Mouse (Mus musculus): ENCODE results near the gene Bhlhb9. TPM values are rescaled to one million over a fixed set of nuclear protein-coding genes. Genes with fewer than 3 reads are reported as not detected.

Gene Bhlhb9
- total and polyA plus RNA-seq, 2 experiments from 2014 or later = 69.9 to 109 TPM

- no peak for DNase-seq (ENCODE audit: low spot score)
- H3K9me3 ChIP-seq (ENCODE audit: low read length) = no peaks in the 10 kb centered on the region
- ATAC-seq (ENCODE audit: low FRiP score) = no peak
- 100% methylated on average over 1 of the region's 1 CpGs for WGBS
- H3K27ac ChIP-seq (ENCODE audit: low read depth, low read length) = no peak overlapping the region
- H3K36me3 ChIP-seq (ENCODE audit: insufficient read depth, low read length) = no peaks in the 10 kb centered on the region
- no peak overlapping the region for H3K4me2 ChIP-seq (ENCODE audit: low read depth, low read length, poor library complexity, severe bottlenecking)
- H3K27me3 ChIP-seq (ENCODE audit: insufficient read depth, low read length) = no peaks in the 10 kb centered on the region
- no peak for TF ChIP-seq CTCF (IDR thresholded peaks at IDR 0.05)
- no peak overlapping the region for H3K9ac ChIP-seq (replicated peaks; ENCODE audit: low read length, poor library complexity, severe bottlenecking)
- H3K4me3 ChIP-seq (ENCODE audit: low read depth, low read length) = no peak overlapping the region
- no peaks in the 10 kb centered on the region for H3K4me1 ChIP-seq (ENCODE audit: insufficient read depth, low read length)
Measured at GRCm38 (mm10) chrX:135879626-135880025, 82.2 kb downstream of the Bhlhb9 start.

- H3K4me1 ChIP-seq (ENCODE audit: insufficient read depth, low read length) = no peaks in the 10 kb centered on the region
- H3K9me3 ChIP-seq (ENCODE audit: low read length) = no peaks in the 10 kb centered on the region
- 24% methylated on average over 38 of the region's 41 CpGs for WGBS
- peak overlapping the region; percentile 70 for H3K9ac ChIP-seq (replicated peaks; ENCODE audit: low read length, poor library complexity, severe bottlenecking)
- H3K27me3 ChIP-seq (ENCODE audit: insufficient read depth, low read length) = no peaks in the 10 kb centered on the region
- ATAC-seq (ENCODE audit: low FRiP score) = peak; percentile 97
- peak overlapping the region; percentile 86 for H3K27ac ChIP-seq (ENCODE audit: low read depth, low read length)
- peak; percentile 28 for TF ChIP-seq CTCF (IDR thresholded peaks at IDR 0.05)
- H3K36me3 ChIP-seq (ENCODE audit: insufficient read depth, low read length) = peaks cover 6% of the 10 kb centered on the region; the same call in 1 of the 2 replicates
- H3K4me3 ChIP-seq (ENCODE audit: low read depth, low read length) = peak overlapping the region; percentile 61
- H3K4me2 ChIP-seq (ENCODE audit: low read depth, low read length, poor library complexity, severe bottlenecking) = peak overlapping the region; percentile 47
- peak; percentile 90 for DNase-seq (ENCODE audit: low spot score)
Measured at GRCm38 (mm10) chrX:135885411-135886233, 88.2 kb downstream of the Bhlhb9 start.

DNA sequence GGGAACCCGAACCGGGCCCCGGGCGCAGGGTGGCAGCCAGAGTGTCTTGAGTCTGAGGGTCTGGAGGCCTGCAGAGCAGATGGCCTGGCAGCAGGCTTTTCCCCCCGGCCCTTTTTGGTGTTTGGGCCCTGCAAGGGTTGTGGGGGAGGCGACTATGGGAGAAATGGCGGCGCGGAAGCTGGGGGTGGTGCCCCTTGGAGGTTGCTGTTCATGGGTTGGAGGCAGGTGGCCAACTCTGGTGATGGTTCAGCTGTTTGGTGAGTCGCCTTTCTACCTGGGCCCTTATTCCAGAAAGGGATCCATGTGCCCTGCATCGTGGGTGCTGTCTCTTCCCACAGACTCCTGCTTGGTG, 88.8 kb downstream of the Bhlhb9 start:
- Histone ChIP-seq H3K27me3 (ENCODE audit: insufficient read depth, low read length) (no peaks in the 10 kb centered on the region), H3K4me3 (ENCODE audit: low read depth, low read length) (peak overlapping the region; percentile 61), H3K9ac (replicated peaks; ENCODE audit: low read length, poor library complexity, severe bottlenecking) (peak overlapping the region; percentile 70), H3K9me3 (ENCODE audit: low read length) (no peaks in the 10 kb centered on the region), H3K4me2 (ENCODE audit: low read depth, low read length, poor library complexity, severe bottlenecking) (peak overlapping the region; percentile 47), H3K4me1 (ENCODE audit: insufficient read depth, low read length) (no peaks in the 10 kb centered on the region), H3K36me3 (ENCODE audit: insufficient read depth, low read length) (peaks cover 6% of the 10 kb centered on the region; the same call in 1 of the 2 replicates), H3K27ac (ENCODE audit: low read depth, low read length) (peak overlapping the region; percentile 86)
- ATAC-seq (ENCODE audit: low FRiP score) = peak; percentile 25; the same call in 1 of the 2 replicates
- DNase-seq (ENCODE audit: low spot score) = peak; percentile 4
- TF ChIP-seq CTCF (IDR thresholded peaks at IDR 0.05) = no peak
- WGBS = 23% methylated on average over 10 of the region's 11 CpGs

GRCm38 (mm10) chrX:135916580-135916979, 119.2 kb downstream of the Bhlhb9 start:
- WGBS = 46% methylated on average over 4 of the region's 4 CpGs
- Histone ChIP-seq H3K4me2 (ENCODE audit: low read depth, low read length, poor library complexity, severe bottlenecking) (no peak overlapping the region), H3K9ac (replicated peaks; ENCODE audit: low read length, poor library complexity, severe bottlenecking) (no peak overlapping the region), H3K4me1 (ENCODE audit: insufficient read depth, low read length) (no peaks in the 10 kb centered on the region), H3K27me3 (ENCODE audit: insufficient read depth, low read length) (no peaks in the 10 kb centered on the region), H3K27ac (ENCODE audit: low read depth, low read length) (peak overlapping the region; percentile 68), H3K36me3 (ENCODE audit: insufficient read depth, low read length) (no peaks in the 10 kb centered on the region), H3K9me3 (ENCODE audit: low read length) (no peaks in the 10 kb centered on the region), H3K4me3 (ENCODE audit: low read depth, low read length) (no peak overlapping the region)
- TF ChIP-seq CTCF (IDR thresholded peaks at IDR 0.05) = no peak
- ATAC-seq (ENCODE audit: low FRiP score) = peak; percentile 47; the same call in 1 of the 2 replicates
- DNase-seq (ENCODE audit: low spot score) = no peak

GRCm38 (mm10) chrX:135917116-135917515, 119.7 kb downstream of the Bhlhb9 start:
- 33% methylated on average over 1 of the region's 1 CpGs for WGBS
- H3K27ac ChIP-seq (ENCODE audit: low read depth, low read length) = peak overlapping the region; percentile 38; the same call in 1 of the 2 replicates
- H3K9ac ChIP-seq (replicated peaks; ENCODE audit: low read length, poor library complexity, severe bottlenecking) = no peak overlapping the region
- H3K4me2 ChIP-seq (ENCODE audit: low read depth, low read length, poor library complexity, severe bottlenecking) = no peak overlapping the region
- no peaks in the 10 kb centered on the region for H3K4me1 ChIP-seq (ENCODE audit: insufficient read depth, low read length)
- H3K36me3 ChIP-seq (ENCODE audit: insufficient read depth, low read length) = no peaks in the 10 kb centered on the region
- ATAC-seq (ENCODE audit: low FRiP score) = 0 out of 2 replicates have a peak, but pooled peaks have one; percentile 38
- peak; percentile 52 for DNase-seq (ENCODE audit: low spot score)
- H3K27me3 ChIP-seq (ENCODE audit: insufficient read depth, low read length) = no peaks in the 10 kb centered on the region
- no peak for TF ChIP-seq CTCF (IDR thresholded peaks at IDR 0.05)
- no peak overlapping the region for H3K4me3 ChIP-seq (ENCODE audit: low read depth, low read length)
- H3K9me3 ChIP-seq (ENCODE audit: low read length) = no peaks in the 10 kb centered on the region

GRCm38 (mm10) chrX:135922162-135922561, 124.8 kb downstream of the Bhlhb9 start:
- no peak for TF ChIP-seq CTCF (IDR thresholded peaks at IDR 0.05)
- no peaks in the 10 kb centered on the region for H3K9me3 ChIP-seq (ENCODE audit: low read length)
- WGBS = 54% methylated on average over 7 of the region's 7 CpGs

More at GRCm38 (mm10) chrX:135922162-135922561, 124.8 kb downstream of the Bhlhb9 start:
- Histone ChIP-seq H3K27me3 (ENCODE audit: insufficient read depth, low read length) (no peaks in the 10 kb centered on the region), H3K4me3 (ENCODE audit: low read depth, low read length) (no peak overlapping the region), H3K4me1 (ENCODE audit: insufficient read depth, low read length) (no peaks in the 10 kb centered on the region), H3K9ac (replicated peaks; ENCODE audit: low read length, poor library complexity, severe bottlenecking) (no peak overlapping the region), H3K36me3 (ENCODE audit: insufficient read depth, low read length) (no peaks in the 10 kb centered on the region), H3K27ac (ENCODE audit: low read depth, low read length) (0 out of 2 replicates have a peak overlapping the region, but pooled peaks have one; percentile 47), H3K4me2 (ENCODE audit: low read depth, low read length, poor library complexity, severe bottlenecking) (no peak overlapping the region)
- ATAC-seq (ENCODE audit: low FRiP score) = peak; percentile 71
- DNase-seq (ENCODE audit: low spot score) = peak; percentile 55

Measured in midbrain, postnatal 0 days (tissue).